Mouse (Mus musculus): ENCODE measurements around the gene Eya3. TPM values are rescaled to one million over a fixed set of nuclear protein-coding genes. Genes with fewer than 3 reads are reported as not detected.
A peak's percentile ranks its signal among the peaks of the same experiment; 100 is the strongest.

The Eya3 gene
- total and polyA plus RNA-seq, 3 experiments = 24.4 to 50.0 (median 31.0) TPM

GRCm38 (mm10) chr4:132636554-132636953 lies 2.2 kb upstream of the Eya3 start:
- Histone ChIP-seq H3K79me2 (replicated peaks; ENCODE audit: control insufficient read depth, extremely low read depth, insufficient read depth, poor library complexity, severe bottlenecking) (peaks cover 22% of the 10 kb centered on the region), H3K27ac (ENCODE audit: insufficient read depth, low read depth) (no peak overlapping the region)
- DNase-seq (ENCODE audit: extremely low read depth) = peak; percentile 38

GRCm38 (mm10) chr4:132639191-132639713 lies 465 bp downstream of the Eya3 start:
- H3K27ac ChIP-seq (ENCODE audit: insufficient read depth, low read depth) = peak overlapping the region; percentile 9; the same call in 1 of the 2 replicates
- H3K4me3 ChIP-seq (replicated peaks in 1 of 3; ENCODE audit: low read depth in 2 of 3, low read length in 2 of 3, poor library complexity in 1 of 3) = peak overlapping the region; percentile 74 to 99 (median 86)
- no peaks in the 10 kb centered on the region for H3K9me3 ChIP-seq (replicated peaks; ENCODE audit: low read length)
- peaks cover 35% of the 10 kb centered on the region for H3K79me2 ChIP-seq (replicated peaks; ENCODE audit: control insufficient read depth, extremely low read depth, insufficient read depth, poor library complexity, severe bottlenecking)
- peak overlapping the region; percentile 83 for H3K9ac ChIP-seq (ENCODE audit: insufficient read depth, low read depth)
- H3K4me2 ChIP-seq (ENCODE audit: insufficient read depth, low read depth, poor library complexity, severe bottlenecking) = peak overlapping the region; percentile 80
- peak; percentile 13 for DNase-seq (ENCODE audit: extremely low read depth)
- peaks cover 2 to 18% of the 10 kb centered on the region in 2 experiments; a peak in 2 of 4 replicates for H3K4me1 ChIP-seq (ENCODE audit: control insufficient read depth in 1 of 2, insufficient read depth in 2 of 2)
- H3K36me3 ChIP-seq (replicated peaks in 1 of 2; ENCODE audit: control insufficient read depth in 1 of 2, insufficient read depth in 1 of 2, low read length in 1 of 2) = peaks cover 5 to 30% of the 10 kb centered on the region in 2 experiments
- in situ Hi-C loops (cut with MboI; ENCODE audit: low pct_ligation_motif_present, low pct_unique_long_range_greater_than_20kb, low sequenced_read_pairs) = loop anchor here (5.0 kb wide), 1 partner anchor 92 kb away; no protein-coding TSS in a partner anchor
- H3K27me3 ChIP-seq (replicated peaks) = no peaks in the 10 kb centered on the region
- dilution Hi-C loops (cut with MboI; ENCODE audit: extremely low pct_ligation_motif_present, extremely low pct_unique_long_range_greater_than_20kb, low sequenced_read_pairs) = no loop called here
- no peak for TF ChIP-seq TBP (conservative IDR thresholded peaks at IDR 0.05; ENCODE audit: low read depth, low read length)
- no peak for TF ChIP-seq NRF1 (IDR thresholded peaks at IDR 0.05; ENCODE audit: low read depth, low read length)
- TF ChIP-seq NELFE (IDR thresholded peaks at IDR 0.05; ENCODE audit: low read depth, low read length) = no peak
- TF ChIP-seq CTCF (conservative IDR thresholded peaks at IDR 0.05 in 1 of 2, IDR thresholded peaks at IDR 0.05 in 1 of 2; ENCODE audit: low read depth in 2 of 2, low read length in 2 of 2) = no peak
- no peak for TF ChIP-seq JUN (IDR thresholded peaks at IDR 0.05; ENCODE audit: insufficient read depth, low read depth, low read length)
- TF ChIP-seq CHD2 (IDR thresholded peaks at IDR 0.05; ENCODE audit: low read length) = no peak
- no peak for TF ChIP-seq POLR2AphosphoS2 (IDR thresholded peaks at IDR 0.05; ENCODE audit: low read depth, low read length)
- TF ChIP-seq MAFK (IDR thresholded peaks at IDR 0.05; ENCODE audit: insufficient replicate concordance, low read length) = no peak
- no peak for TF ChIP-seq ZKSCAN1 (IDR thresholded peaks at IDR 0.05; ENCODE audit: borderline replicate concordance, low read depth, low read length)
- TF ChIP-seq GABPA (IDR thresholded peaks at IDR 0.05; ENCODE audit: insufficient replicate concordance, low read depth, low read length) = no peak
- TF ChIP-seq JUND (conservative IDR thresholded peaks at IDR 0.05; ENCODE audit: low read depth, low read length) = no peak
- no peak for TF ChIP-seq IRF4 (IDR thresholded peaks at IDR 0.05; ENCODE audit: low read depth, low read length)
- no peak for TF ChIP-seq RCOR1 (conservative IDR thresholded peaks at IDR 0.05; ENCODE audit: low read depth, low read length)
- no peak for TF ChIP-seq SIN3A (IDR thresholded peaks at IDR 0.05; ENCODE audit: low read length)
- no peak for TF ChIP-seq MYC (IDR thresholded peaks at IDR 0.05; ENCODE audit: low read depth, low read length)
- TF ChIP-seq ZC3H11A (IDR thresholded peaks at IDR 0.05; ENCODE audit: low read depth, low read length) = no peak
- no peak for TF ChIP-seq SMC3 (IDR thresholded peaks at IDR 0.05; ENCODE audit: low read depth, low read length)
- no peak for TF ChIP-seq KAT2A (IDR thresholded peaks at IDR 0.05; ENCODE audit: insufficient replicate concordance, low read length)
- no peak for TF ChIP-seq ETS1 (conservative IDR thresholded peaks at IDR 0.05; ENCODE audit: low read depth, low read length)
- TF ChIP-seq MXI1 (IDR thresholded peaks at IDR 0.05; ENCODE audit: low read depth, low read length) = no peak; the same call in none of the 2 replicates

More at GRCm38 (mm10) chr4:132636554-132636953, 2.2 kb upstream of the Eya3 start:
- Histone ChIP-seq H3K27me3 (replicated peaks) (no peaks in the 10 kb centered on the region), H3K9me3 (replicated peaks; ENCODE audit: low read length) (no peaks in the 10 kb centered on the region), H3K36me3 (replicated peaks in 1 of 2; ENCODE audit: control insufficient read depth in 1 of 2, insufficient read depth in 1 of 2, low read length in 1 of 2) (peaks cover 0 to 28% of the 10 kb centered on the region in 2 experiments), H3K4me1 (ENCODE audit: control insufficient read depth in 1 of 2, insufficient read depth in 2 of 2) (peaks cover 2 to 18% of the 10 kb centered on the region in 2 experiments; a peak in 2 of 4 replicates), H3K9ac (ENCODE audit: insufficient read depth, low read depth) (no peak overlapping the region), H3K4me2 (ENCODE audit: insufficient read depth, low read depth, poor library complexity, severe bottlenecking) (no peak overlapping the region), H3K4me3 (replicated peaks in 1 of 3; ENCODE audit: low read depth in 2 of 3, low read length in 2 of 3, poor library complexity in 1 of 3) (no peak overlapping the region)
- in situ Hi-C loops (cut with MboI; ENCODE audit: low pct_ligation_motif_present, low pct_unique_long_range_greater_than_20kb, low sequenced_read_pairs) = loop anchor here (5.0 kb wide), 1 partner anchor 89 kb away; no protein-coding TSS in a partner anchor
- dilution Hi-C loops (cut with MboI; ENCODE audit: extremely low pct_ligation_motif_present, extremely low pct_unique_long_range_greater_than_20kb, low sequenced_read_pairs) = no loop called here
- TF ChIP-seq ZNF384 (IDR thresholded peaks at IDR 0.05; ENCODE audit: low read depth, low read length) = peak; percentile 80
- TF ChIP-seq CHD1 (IDR thresholded peaks at IDR 0.05; ENCODE audit: low read depth, low read length) = no peak
- TF ChIP-seq MAZ (IDR thresholded peaks at IDR 0.05; ENCODE audit: low read depth, low read length) = no peak
- peak; percentile 22 to 64; a peak in 3 of 4 replicates for TF ChIP-seq CTCF (conservative IDR thresholded peaks at IDR 0.05 in 1 of 2, IDR thresholded peaks at IDR 0.05 in 1 of 2; ENCODE audit: low read depth in 2 of 2, low read length in 2 of 2)
- peak; percentile 58 for TF ChIP-seq SMC3 (IDR thresholded peaks at IDR 0.05; ENCODE audit: low read depth, low read length)
- TF ChIP-seq RAD21 (IDR thresholded peaks at IDR 0.05; ENCODE audit: low read depth, low read length) = peak; percentile 52
